Mouse (Mus musculus) olfactory bulb, adult 2 months (tissue): ENCODE results near the gene Rnd2.

ENCODE experiments used
- CTCF ChIP-seq: fragments of 200-500 bp; IDR thresholded peaks from 2 replicates; pipeline ENCODE4 v1.5.1; 2012; ENCODE audit warnings: low read depth, mild to moderate bottlenecking, low read length, moderate library complexity; ENCODE audit not compliant: insufficient read depth
- POLR2A ChIP-seq: fragments of 200-500 bp; IDR thresholded peaks from 2 replicates; pipeline ENCODE4 v1.6.1; 2012; ENCODE audit warnings: mild to moderate bottlenecking, low read depth, low read length, moderate library complexity; ENCODE audit not compliant: insufficient read depth

DNA sequence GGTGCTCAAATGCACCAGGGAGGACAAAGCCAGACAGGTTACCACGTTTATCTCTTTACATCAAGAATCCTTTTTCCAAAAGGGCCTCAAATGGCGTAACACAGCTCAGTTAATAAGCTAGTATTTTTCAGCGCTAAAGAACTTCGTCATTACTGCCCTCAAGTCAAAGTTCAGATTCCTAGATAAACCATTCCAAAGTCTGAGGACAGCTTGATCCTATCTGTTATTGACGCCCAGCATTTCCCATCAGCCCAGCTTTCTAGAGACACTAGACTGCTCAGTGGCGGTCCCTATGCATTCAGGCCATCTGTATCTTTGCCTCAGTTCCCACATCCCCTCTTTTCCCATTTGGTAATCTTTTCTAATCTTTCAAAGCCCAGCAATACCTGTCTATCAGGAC is 54.6 kb downstream of the Rnd2 start:
- no peak for TF ChIP-seq POLR2A
- TF ChIP-seq CTCF, result no peak
